Mouse (Mus musculus) right cerebral cortex, adult 18-20 months (tissue): ENCODE measurements around the gene Pipox.

Experiments
- DNase-seq: peaks from one replicate; pipeline ENCODE4 v3.0.0; 2022; ENCODE audit warnings: mixed read lengths

Gene Pipox

DNA sequence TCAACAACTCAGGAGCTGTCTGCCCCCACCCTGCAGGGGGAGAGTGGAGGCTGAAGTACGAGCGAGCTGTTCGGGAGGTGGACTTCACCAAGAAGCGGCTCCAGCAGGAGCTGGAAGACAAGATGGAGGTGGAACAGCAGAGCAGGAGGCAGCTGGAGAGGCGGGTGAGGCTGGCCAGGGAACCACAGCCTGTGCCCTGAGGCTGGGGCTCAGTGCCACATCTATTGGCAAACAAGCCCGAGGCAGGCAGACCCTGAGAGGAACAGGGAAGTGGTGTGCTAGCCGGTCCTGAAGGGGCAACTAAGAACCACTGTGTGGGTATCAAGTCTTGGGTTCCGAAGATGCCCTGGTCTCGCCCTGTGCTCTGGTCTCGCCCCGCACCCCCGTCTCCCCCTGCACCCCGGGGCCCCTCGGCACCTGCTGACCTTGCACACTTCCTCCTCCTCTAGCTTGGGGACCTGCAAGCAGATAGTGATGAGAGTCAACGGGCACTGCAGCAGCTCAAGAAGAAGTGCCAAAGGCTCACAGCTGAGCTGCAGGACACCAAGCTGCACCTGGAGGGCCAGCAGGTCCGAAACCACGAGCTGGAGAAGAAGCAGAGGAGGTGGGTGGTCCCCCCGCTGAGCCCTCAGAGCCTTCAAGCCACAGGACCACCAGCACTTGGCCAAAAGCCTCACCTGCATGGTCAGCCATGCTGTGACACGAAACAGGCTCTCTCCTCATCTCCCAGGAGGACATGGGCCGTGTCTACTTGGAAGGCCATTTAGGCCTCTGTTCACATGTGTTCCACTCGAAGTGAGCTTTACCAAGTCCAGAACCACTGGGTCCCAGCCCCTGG lies 50.6 kb downstream of the Pipox start:
- no peak for DNase-seq

DNA sequence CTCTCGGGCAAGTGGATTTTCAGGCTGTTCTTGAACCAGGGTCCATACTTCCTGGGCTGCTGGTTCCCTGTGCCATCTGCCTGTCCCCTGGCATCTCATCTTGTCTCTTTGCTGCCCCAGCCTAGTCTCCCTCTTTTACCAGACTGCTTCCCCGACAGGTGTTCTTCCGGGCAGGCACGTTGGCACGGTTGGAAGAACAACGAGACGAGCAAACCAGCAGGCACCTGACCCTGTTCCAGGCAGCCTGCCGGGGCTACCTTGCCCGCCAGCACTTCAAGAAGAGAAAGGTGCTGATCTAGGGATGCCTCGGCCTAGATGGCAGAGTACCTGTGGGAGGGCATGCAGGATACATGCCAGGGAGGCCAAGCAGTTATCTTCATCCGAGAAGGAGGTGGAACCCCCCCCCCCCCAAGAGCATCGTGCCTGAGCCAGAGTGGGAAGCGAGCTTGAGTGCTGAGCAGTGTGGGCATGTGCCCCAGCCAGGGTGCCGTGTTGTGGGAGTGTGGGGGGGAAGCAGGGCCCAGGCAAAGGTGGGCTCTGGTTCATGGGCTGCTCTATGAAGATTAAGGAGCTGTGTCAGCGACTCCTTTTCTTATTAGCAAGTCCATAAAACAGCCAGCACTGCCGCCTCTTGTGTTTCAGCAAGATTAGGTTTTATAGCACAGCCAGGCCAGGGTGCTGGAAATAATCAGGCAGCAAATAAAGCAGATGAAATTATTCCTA lies 53.2 kb downstream of the Pipox start:
- no peak for DNase-seq

DNA sequence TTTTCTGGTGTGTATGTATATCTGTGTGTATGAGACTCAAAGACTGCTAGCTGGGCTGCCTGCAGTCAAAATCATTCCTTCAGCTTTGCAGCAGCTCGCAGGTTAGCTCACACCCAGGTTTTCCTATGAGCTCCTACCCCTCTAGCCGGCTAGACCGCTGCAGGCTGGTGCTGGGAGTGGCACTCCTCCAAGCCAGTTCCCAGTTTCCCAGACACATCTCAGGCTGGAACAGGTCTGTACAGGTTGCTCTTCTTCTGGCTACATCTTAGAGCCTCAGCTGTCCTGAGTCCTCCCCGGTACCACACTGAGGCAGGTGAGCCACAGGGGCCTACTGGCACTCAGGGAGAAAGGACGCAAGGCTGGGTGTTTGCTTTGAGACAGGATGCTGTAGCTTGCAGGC lies 56.0 kb downstream of the Pipox start:
- DNase-seq, result no peak

DNA sequence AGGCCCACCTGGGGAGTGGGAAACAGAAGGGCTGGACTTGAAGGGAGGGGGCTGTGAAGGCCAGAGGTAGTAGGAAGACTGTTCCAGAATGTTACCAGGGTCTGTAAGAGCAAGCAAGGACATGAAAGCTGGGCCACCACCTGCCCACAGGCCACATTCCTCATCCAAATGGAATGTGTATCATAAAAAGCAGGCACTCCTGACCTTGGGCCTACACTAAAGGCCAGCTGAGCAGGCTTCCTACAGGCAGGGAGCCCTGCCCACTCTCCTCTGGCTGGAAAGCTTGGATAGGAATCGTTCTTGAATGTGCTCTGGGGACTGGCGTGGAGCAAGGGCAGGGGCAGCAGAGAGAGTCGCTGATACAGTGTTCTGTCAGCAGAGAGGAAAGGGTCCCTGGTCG lies 57.1 kb downstream of the Pipox start:
- no peak for DNase-seq

DNA sequence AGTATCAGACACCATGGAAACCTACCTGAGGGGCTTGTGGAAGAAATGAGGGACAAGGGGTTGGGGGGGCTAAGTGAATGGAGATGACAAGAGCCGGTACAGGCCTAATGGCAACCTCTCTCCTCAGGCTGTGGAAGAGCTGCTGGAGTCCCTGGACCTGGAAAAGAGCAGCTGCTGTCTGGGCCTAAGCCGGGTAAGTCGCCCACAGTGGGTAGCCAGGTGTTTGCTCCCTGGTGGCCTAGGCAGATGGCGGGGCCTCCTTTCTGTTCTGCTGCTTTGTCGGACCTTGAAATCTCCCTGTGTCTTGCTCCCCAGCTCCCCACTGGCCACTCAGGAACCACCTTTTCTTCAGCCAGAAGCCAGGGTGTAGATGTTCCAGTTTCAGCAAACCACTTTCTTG lies 57.6 kb downstream of the Pipox start:
- DNase-seq, result no peak

DNA sequence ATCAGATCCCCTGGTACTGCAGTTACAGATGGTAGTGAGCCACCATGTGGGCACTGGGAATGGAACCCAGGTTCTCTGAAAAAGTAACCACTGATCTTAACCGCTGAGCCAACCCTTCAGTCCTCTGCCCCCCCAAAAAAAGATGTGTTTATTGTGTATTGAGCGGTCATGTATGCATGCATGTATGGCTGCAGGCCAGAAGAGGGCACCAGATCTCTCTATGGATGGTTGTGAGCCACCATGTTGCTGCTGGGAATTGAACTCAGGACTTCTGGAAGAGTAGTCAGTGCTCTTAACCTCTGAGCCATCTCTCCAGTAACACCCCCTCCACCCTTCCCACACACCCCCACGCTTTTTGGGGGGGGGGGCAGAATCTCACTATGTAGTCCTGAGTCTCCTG lies 58.8 kb downstream of the Pipox start:
- no peak for DNase-seq

DNA sequence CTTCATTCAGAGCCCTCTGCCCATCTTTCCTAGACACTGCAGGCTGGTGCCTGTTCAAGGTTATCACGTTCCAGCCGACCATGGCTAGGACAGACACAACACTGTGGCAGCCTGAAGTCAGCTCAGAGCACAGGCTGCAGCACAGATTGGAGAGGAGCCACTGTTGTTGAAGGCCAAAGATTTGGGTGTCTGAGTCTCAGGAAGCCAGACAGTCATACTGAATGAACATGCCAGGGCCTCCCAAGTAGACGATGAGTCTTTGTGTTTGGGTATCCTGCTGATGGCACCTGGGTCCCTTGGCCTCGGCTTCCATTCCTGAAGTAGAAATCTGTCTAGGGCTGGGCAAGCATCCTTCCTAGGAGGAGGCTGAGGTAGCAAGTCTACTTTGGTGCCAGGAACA lies 61.4 kb downstream of the Pipox start:
- no peak for DNase-seq

DNA sequence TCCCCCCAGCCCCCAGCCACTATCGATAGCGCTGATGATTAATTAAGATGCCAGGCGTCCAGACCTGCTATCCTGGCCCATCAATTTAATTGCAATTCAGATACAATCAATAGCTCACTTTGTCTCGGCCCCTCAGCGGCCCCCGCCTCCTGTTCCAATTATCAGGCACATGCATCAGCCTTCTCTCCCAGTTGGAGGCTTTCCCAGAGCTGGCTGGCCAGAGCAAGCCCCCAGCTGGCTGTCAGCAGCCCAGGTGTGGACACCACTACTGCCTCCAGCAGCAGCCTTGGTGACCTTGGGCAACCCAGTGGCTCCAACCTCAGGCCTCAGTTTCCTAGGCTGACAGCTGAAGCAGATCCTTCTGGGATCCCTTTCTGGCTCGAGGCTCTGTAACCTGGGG lies 63.0 kb downstream of the Pipox start:
- DNase-seq, result no peak
